Mouse (Mus musculus) liver, embryonic 13.5 days (tissue): Measurements from ENCODE around the gene Pacs1. TPM values are rescaled to one million over a fixed set of nuclear protein-coding genes. Genes with fewer than 3 reads are reported as not detected.
"Not testable (repeated sequence)": the region's sequence is repeated elsewhere in the genome, so short reads cannot be mapped to it uniquely, and the experiment has no call there.

Experiments
- ATAC-seq: fragments of 200-750 bp; cut with Nextera tagmentation; 2 replicates; pipeline ENCODE4 v1.8.0; 2017; ENCODE audit warnings: low read depth, mild to moderate bottlenecking, moderate number of reproducible peaks, moderate library complexity
- DNase-seq: peaks from one replicate; pipeline ENCODE4 v3.0.0; 2022
- H3K27ac ChIP-seq: fragments of 300-500 bp; sonication (generic); 2 replicates; pipeline ENCODE4 v1.5.1; 2015; ENCODE audit warnings: moderate library complexity, mild to moderate bottlenecking, inconsistent platforms
- H3K27me3 ChIP-seq: fragments of 300-500 bp; sonication (generic); 2 replicates; pipeline ENCODE4 v1.6.1; 2015; ENCODE audit warnings: mild to moderate bottlenecking, inconsistent platforms
- H3K36me3 ChIP-seq: fragments of 300-500 bp; sonication (generic); 2 replicates; pipeline ENCODE4 v1.6.1; 2015; ENCODE audit warnings: mild to moderate bottlenecking, inconsistent platforms
- H3K4me1 ChIP-seq: fragments of 300-500 bp; sonication (generic); replicated peaks from 2 replicates; pipeline ENCODE4 v1.6.1; 2015; ENCODE audit warnings: inconsistent platforms
- H3K4me2 ChIP-seq: fragments of 300-500 bp; sonication (generic); 2 replicates; pipeline ENCODE4 v1.6.1; 2015; ENCODE audit warnings: inconsistent platforms, mild to moderate bottlenecking, moderate library complexity
- H3K4me3 ChIP-seq: fragments of 300-500 bp; sonication (generic); replicated peaks from 2 replicates; pipeline ENCODE4 v1.5.1; 2015; ENCODE audit warnings: mild to moderate bottlenecking, inconsistent platforms
- H3K9ac ChIP-seq: fragments of 300-500 bp; sonication (generic); 2 replicates; pipeline ENCODE4 v1.6.1; 2015; ENCODE audit warnings: mild to moderate bottlenecking, inconsistent platforms
- H3K9me3 ChIP-seq: fragments of 300-500 bp; sonication (generic); replicated peaks from 2 replicates; pipeline ENCODE4 v1.6.1; 2016; ENCODE audit warnings: inconsistent platforms
- WGBS: fragments of 180-500 bp; shearing (Covaris S2); methylation state at CpG from one replicate; pipeline ENCODE4 v1.1.7; 2015; ENCODE audit not compliant: insufficient replicate concordance; 5-methylcytosine and 5-hydroxymethylcytosine counted together
- polyA plus RNA-seq: library from polyadenylated mRNA; unstranded; fragments of >200 nt; fragmentation: Nextera tagmentation; extraction: Ambion mirVana; gene quantifications from 2 replicates; pipeline ENCODE4 v1.2.1, GENCODE M21; 2015

Gene Pacs1
- polyA plus RNA-seq, 1 experiment from 2014 or later: 7.7 TPM

DNA sequence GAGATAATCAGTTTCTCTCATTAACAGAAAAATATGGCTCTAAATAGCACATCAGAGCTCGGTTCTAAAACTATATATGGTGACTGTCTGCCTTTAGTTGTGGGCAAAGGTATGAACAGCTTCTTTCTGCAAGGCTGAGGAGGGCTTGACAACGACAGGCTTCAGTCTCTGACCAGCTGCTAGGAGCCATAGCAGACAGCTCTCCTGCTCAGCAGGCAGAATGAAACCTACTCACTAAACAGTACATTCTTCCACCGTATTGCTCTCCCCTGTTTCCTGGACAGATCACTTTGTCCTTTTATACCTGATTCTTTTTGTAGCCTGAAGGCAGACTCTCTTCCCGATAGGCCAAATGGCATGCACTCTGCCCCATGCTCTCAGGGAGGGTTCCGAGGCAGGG lies 121.2 kb downstream of the Pacs1 start:
- no peak overlapping the region for H3K9ac ChIP-seq
- H3K36me3 ChIP-seq: peaks cover 48% of the 10 kb centered on the region
- DNase-seq (no peak), ATAC-seq (no peak)
- WGBS: 77% methylated on average over 5 of the region's 5 CpGs
- H3K27ac ChIP-seq: no peak overlapping the region
- H3K27me3 ChIP-seq: no peaks in the 10 kb centered on the region
- H3K9me3 ChIP-seq: no peaks in the 10 kb centered on the region
- H3K4me1 ChIP-seq: 0 out of 2 replicates have a peak, but pooled peaks cover 4% of the 10 kb centered on the region
- H3K4me3 ChIP-seq: no peak overlapping the region
- H3K4me2 ChIP-seq: no peak overlapping the region

DNA sequence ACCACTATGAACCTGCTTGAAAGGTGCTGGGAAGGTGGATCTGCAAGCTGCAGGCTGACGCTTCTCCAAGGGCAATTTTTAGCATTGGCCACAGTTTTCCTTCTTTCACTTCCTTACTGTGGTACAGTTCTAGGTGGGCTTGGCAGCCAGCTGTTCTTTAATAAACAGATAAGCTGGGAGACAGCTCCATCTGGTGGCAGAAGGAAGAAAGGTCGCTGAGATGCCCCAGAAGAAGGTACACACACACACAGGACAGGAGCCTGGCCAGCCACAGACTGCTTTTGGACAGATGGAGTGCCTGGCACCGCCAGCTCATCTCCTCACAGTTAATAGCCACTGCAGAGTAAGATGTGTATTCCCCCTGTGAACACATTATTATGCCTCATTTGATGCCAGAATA lies 121.6 kb downstream of the Pacs1 start:
- WGBS: 18% methylated on average over 3 of the region's 3 CpGs
- ATAC-seq: 0 out of 2 replicates have a peak, but pooled peaks have one; percentile 15

DNA sequence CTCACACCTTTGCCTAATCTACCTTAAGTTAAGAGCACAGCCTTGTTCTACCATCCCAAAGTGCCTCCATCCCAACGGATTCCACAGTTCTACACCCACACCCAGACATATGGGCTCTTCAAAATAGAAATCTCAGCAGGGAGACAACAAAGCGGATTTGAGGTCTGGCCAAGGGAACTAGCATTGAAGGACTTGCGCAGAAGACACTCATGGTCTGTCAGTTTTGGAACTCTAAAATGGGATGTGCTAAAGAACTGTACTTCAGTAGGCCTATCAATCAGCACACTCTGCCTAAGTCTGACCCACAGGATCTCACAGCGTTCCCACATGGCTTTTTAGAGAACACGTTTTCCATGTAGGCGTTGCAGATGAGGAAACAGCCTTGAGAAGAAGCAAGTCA lies 122.6 kb downstream of the Pacs1 start:
- DNase-seq (no peak), ATAC-seq (no peak)
- no peak overlapping the region for H3K4me3 ChIP-seq
- H3K9ac ChIP-seq: no peak overlapping the region
- no peak overlapping the region for H3K27ac ChIP-seq
- H3K36me3 ChIP-seq: peaks cover 40% of the 10 kb centered on the region
- H3K4me1 ChIP-seq: no peaks in the 10 kb centered on the region
- 85% methylated on average over 6 of the region's 6 CpGs for WGBS
- no peak overlapping the region for H3K4me2 ChIP-seq
- H3K27me3 ChIP-seq: no peaks in the 10 kb centered on the region
- H3K9me3 ChIP-seq: no peaks in the 10 kb centered on the region

More for the DNA sequence above, 121.6 kb downstream of the Pacs1 start:
- no peak overlapping the region for H3K9ac ChIP-seq
- H3K9me3 ChIP-seq: no peaks in the 10 kb centered on the region
- no peaks in the 10 kb centered on the region for H3K27me3 ChIP-seq
- H3K4me2 ChIP-seq: no peak overlapping the region
- H3K27ac ChIP-seq: no peak overlapping the region
- peaks cover 47% of the 10 kb centered on the region for H3K36me3 ChIP-seq
- H3K4me1 ChIP-seq: 0 out of 2 replicates have a peak, but pooled peaks cover 4% of the 10 kb centered on the region
- H3K4me3 ChIP-seq: no peak overlapping the region
- no peak for DNase-seq

DNA sequence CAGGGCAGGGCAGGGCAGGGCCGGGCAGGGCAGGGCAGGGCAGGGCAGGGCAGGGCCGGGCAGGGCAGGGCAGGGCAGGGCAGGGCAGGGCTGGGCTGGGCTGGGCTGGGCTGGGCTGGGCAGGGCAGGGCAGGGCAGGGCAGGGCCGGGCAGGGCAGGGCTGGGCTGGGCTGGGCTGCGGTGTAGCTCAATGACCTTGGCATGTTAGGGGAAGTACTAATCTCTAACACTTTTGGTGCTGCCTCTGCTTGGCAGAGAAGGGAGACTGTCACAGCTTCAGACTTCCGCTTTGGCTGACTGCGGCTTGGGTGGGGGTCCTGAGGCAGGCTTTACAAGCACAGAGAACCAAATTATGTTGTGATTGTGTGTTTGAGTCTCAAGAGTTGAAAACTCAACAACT lies 123.9 kb downstream of the Pacs1 start:
- not testable (repeated sequence) for H3K4me3 ChIP-seq, H3K4me1 ChIP-seq, H3K27me3 ChIP-seq, H3K4me2 ChIP-seq, H3K9ac ChIP-seq, DNase-seq, H3K9me3 ChIP-seq, ATAC-seq
- 62% methylated on average over 6 of the region's 6 CpGs for WGBS
- peak overlapping the region; percentile 45; the same call in 1 of the 2 replicates for H3K27ac ChIP-seq
- peaks cover 43% of the 10 kb centered on the region for H3K36me3 ChIP-seq

DNA sequence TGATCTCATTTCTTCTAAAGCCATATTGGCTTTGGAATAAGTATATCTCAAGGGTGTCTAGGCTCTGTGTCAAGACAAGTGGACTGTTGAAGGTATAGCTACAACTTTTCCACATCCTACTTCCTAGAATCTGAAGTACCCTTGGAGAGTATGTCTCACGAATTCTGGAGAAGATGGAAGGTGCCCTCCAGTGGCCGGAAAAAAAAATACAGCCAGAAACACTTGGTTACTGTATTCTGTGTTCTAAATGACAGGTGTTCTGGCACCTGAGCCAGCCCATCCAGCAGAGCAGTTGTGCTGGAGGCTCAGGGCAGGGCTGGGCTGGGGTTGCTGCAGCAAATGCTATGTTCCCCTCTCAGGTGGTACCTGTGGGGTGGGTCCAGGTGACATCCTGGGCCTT lies 133.3 kb downstream of the Pacs1 start:
- H3K4me2 ChIP-seq: no peak overlapping the region
- no peak for ATAC-seq
- no peak overlapping the region for H3K4me3 ChIP-seq
- no peak overlapping the region for H3K9ac ChIP-seq
- no peaks in the 10 kb centered on the region for H3K27me3 ChIP-seq
- DNase-seq: no peak
- WGBS: 4% methylated on average over 2 of the region's 2 CpGs
- H3K27ac ChIP-seq: no peak overlapping the region
- H3K9me3 ChIP-seq: no peaks in the 10 kb centered on the region
- H3K4me1 ChIP-seq: no peaks in the 10 kb centered on the region
- H3K36me3 ChIP-seq: peaks cover 47% of the 10 kb centered on the region

DNA sequence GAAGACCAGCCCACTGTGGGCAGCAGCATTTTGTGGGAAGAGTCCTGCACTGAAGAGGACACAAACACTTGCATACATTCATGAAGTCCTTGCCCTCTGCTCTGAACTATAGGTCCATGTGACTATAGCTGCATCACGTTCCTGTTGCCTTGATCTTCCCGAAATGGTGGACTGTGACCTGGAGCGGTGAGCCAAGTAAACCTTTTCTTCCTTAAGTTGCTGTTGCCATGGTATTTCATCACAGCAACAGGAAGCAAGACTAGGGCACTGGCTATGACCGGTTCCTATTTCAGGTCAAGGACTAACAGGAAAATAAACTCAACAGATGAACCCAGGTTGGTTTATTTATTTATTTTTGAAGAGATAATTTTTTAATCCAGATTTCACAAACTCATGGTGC lies 141.7 kb downstream of the Pacs1 start:
- Histone ChIP-seq H3K36me3 (peaks cover 17% of the 10 kb centered on the region), H3K4me2 (no peak overlapping the region), H3K4me3 (no peak overlapping the region), H3K4me1 (no peaks in the 10 kb centered on the region), H3K27ac (no peak overlapping the region), H3K9me3 (no peaks in the 10 kb centered on the region), H3K27me3 (peaks cover 12% of the 10 kb centered on the region), H3K9ac (no peak overlapping the region)
- DNase-seq (no peak), ATAC-seq (no peak)
- 53% methylated on average over 4 of the region's 4 CpGs for WGBS

DNA sequence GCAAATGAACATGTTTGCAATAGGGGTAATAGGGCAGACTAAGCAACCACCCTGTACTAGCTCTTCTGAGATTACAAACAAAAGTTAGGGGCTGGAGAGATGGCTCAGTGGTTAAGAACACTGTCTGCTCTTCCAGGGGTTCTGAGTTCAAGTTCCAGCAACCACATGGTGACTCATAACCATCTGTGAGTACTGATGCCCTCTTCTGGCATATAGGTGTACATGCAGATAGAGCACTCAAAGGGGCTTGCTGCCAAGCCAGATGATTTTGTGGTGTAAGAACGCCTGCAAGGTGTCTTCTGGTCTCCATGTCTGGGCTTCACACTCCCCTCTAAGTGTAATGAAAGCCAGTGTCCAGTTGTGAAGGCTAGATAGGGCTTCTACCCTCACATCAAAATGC lies 143.1 kb downstream of the Pacs1 start:
- Histone ChIP-seq H3K4me1 (no peaks in the 10 kb centered on the region), H3K27ac (no peak overlapping the region), H3K36me3 (peaks cover 9% of the 10 kb centered on the region), H3K9ac (no peak overlapping the region), H3K4me3 (no peak overlapping the region), H3K4me2 (no peak overlapping the region), H3K27me3 (peaks cover 12% of the 10 kb centered on the region), H3K9me3 (no peaks in the 10 kb centered on the region)
- WGBS: 32% methylated on average over 1 of the region's 1 CpGs
- ATAC-seq (no peak), DNase-seq (no peak)

DNA sequence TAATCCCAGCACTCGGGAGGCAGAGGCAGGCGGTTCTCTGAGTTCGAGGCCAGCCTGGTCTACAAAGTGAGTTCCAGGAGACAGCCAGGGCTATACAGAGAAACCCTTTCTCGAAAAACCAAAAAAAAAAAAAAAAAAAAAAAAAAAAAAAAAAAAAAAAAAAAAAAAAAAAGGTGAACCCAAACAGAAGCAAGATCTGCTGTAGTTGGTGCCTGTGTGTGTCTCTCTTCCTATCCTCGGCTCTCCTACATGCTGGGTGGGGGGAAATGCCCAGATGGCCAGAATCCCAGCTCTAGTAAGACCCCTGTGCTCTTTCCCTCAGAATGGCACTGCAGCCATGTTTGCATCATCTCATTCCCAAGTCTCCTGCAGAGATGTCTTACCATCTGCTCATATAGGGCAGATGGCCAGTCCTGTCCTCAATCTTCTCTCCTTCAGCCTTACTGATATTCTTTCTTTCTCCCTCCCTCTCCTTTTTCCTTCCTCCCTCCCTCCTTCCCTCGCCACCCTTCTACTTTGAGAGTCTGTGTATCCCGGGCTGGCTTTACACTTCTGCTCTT lies 148.8 kb downstream of the Pacs1 start:
- WGBS: 46% methylated on average over 7 of the region's 7 CpGs

DNA sequence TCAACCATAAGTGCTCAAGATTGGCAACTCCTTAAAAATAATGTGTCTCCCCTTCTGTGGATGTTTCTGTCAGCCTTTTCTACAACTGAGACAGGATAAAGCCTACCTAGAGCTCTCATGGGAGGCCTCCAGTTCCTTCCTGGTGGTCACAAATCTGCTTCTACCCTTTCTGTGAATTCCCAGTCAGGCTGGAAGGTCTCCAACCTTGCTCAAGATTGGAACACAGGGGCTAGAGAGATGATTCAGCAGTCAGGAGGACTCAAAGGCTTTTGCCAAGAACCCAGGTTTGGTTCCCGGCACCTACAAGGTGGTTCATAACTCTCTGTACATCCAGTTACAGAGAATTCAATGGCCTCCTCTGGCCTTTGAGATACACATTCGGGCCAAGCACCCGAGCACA lies 149.7 kb downstream of the Pacs1 start:
- DNase-seq (no peak), ATAC-seq (no peak)
- Histone ChIP-seq H3K4me2 (no peak overlapping the region), H3K27me3 (peaks cover 38% of the 10 kb centered on the region), H3K36me3 (no peaks in the 10 kb centered on the region), H3K4me1 (peaks cover 7% of the 10 kb centered on the region), H3K9me3 (no peaks in the 10 kb centered on the region), H3K4me3 (no peak overlapping the region), H3K9ac (no peak overlapping the region), H3K27ac (no peak overlapping the region)
- WGBS: 49% methylated on average over 3 of the region's 3 CpGs

More for the DNA sequence above, 148.8 kb downstream of the Pacs1 start:
- Histone ChIP-seq H3K4me3 (no peak overlapping the region), H3K4me1 (no peaks in the 10 kb centered on the region), H3K9ac (no peak overlapping the region), H3K4me2 (no peak overlapping the region), H3K9me3 (no peaks in the 10 kb centered on the region), H3K36me3 (no peaks in the 10 kb centered on the region), H3K27ac (no peak overlapping the region), H3K27me3 (peaks cover 32% of the 10 kb centered on the region)
- DNase-seq (no peak), ATAC-seq (no peak)

DNA sequence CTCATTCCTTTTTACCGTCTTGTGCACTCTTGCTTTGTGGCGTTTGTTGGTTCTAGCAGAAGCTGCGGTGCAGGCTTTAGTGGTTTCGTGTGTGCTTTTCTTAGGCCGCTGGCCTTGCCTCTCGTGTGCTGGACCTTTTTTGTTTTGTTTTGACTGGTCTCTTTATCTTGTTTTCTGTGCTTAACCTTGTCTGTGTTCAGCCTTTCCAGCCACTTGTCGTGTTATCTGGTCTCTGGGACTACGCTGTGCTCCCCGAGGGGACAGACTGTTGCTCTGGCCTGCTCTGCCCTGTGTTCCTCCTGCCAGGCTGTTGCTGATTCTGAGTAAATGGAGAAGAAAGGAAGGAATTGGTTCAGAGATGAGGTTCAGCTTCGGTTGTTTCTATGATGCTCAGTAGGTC lies 150.4 kb downstream of the Pacs1 start:
- H3K36me3 ChIP-seq: no peaks in the 10 kb centered on the region

DNA sequence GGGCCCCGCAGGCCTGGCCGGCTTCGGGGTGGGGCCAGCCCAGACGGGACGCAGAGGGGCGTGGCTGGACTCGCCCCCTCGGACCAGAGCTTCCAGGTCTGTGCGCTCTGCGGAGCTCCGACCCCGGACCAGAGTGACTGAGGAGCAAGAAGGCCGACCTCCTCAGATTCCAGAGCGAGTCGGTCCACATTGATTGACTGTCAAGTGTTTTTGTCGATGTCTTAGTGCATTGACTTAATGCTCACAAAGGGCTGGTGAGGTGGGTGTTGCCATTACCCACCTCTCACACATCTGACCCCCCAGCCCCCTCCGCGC lies 154.6 kb downstream of the Pacs1 start, which contains the start of gene Klc2:
Gene Klc2 (minus strand): TSS at position 177 of the 315 bp plus-strand sequence.
- H3K27me3 ChIP-seq: peaks cover 31% of the 10 kb centered on the region
- H3K27ac ChIP-seq: no peak within 1 kb of the TSS
- DNase-seq: no peak
- H3K4me2 ChIP-seq: peak within 1 kb of the TSS; percentile 95
- peak; percentile 9; the same call in 1 of the 2 replicates for ATAC-seq
- H3K4me3 ChIP-seq: peak within 1 kb of the TSS; percentile 72
- peaks cover 24% of the 10 kb centered on the region for H3K4me1 ChIP-seq
- peak within 1 kb of the TSS; percentile 75 for H3K9ac ChIP-seq
- WGBS: 4% methylated on average over 18 of the region's 18 CpGs
- H3K9me3 ChIP-seq: no peaks in the 10 kb centered on the region
- H3K36me3 ChIP-seq: no peaks in the 10 kb centered on the region

More for the DNA sequence above, 150.4 kb downstream of the Pacs1 start:
- H3K9me3 ChIP-seq: no peaks in the 10 kb centered on the region
- ATAC-seq (no peak), DNase-seq (no peak)
- H3K4me2 ChIP-seq: no peak overlapping the region
- H3K4me1 ChIP-seq: peaks cover 15% of the 10 kb centered on the region
- no peak overlapping the region for H3K9ac ChIP-seq
- 55% methylated on average over 10 of the region's 10 CpGs for WGBS
- H3K27ac ChIP-seq: no peak overlapping the region
- peaks cover 36% of the 10 kb centered on the region for H3K27me3 ChIP-seq
- no peak overlapping the region for H3K4me3 ChIP-seq
